Mouse (Mus musculus) lung, postnatal 25 days (tissue): ENCODE measurements around the gene Stat1.

Experiments used
- DNase-seq: peaks from one replicate; pipeline ENCODE4 v3.0.0; 2022; ENCODE audit warnings: low spot score

Stat1 gene

GRCm38 (mm10) chr1:52131787-52132377 lies 12.6 kb downstream of the Stat1 start:
- no peak for DNase-seq

GRCm38 (mm10) chr1:52133254-52133653 lies 14.0 kb downstream of the Stat1 start:
- DNase-seq, result no peak

GRCm38 (mm10) chr1:52137292-52137691 lies 18.1 kb downstream of the Stat1 start:
- no peak for DNase-seq

GRCm38 (mm10) chr1:52140534-52140933 lies 21.3 kb downstream of the Stat1 start:
- DNase-seq, result no peak

- DNase-seq, result no peak
Observed at GRCm38 (mm10) chr1:52141482-52141881, 22.2 kb downstream of the Stat1 start.

- no peak for DNase-seq
Observed at GRCm38 (mm10) chr1:52142117-52142516, 22.9 kb downstream of the Stat1 start.

- DNase-seq, result no peak
Observed at GRCm38 (mm10) chr1:52143191-52143590, 24.0 kb downstream of the Stat1 start.

- no peak for DNase-seq
Observed at GRCm38 (mm10) chr1:52143596-52144156, 24.4 kb downstream of the Stat1 start.

GRCm38 (mm10) chr1:52144907-52145306 lies 25.7 kb downstream of the Stat1 start:
- DNase-seq, result no peak

GRCm38 (mm10) chr1:52146214-52146970 lies 27.2 kb downstream of the Stat1 start:
- DNase-seq, result peak; percentile 37

GRCm38 (mm10) chr1:52147431-52147830 lies 28.2 kb downstream of the Stat1 start:
- no peak for DNase-seq

GRCm38 (mm10) chr1:52148178-52148577 lies 28.9 kb downstream of the Stat1 start:
- DNase-seq, result no peak

- DNase-seq, result no peak
Observed at GRCm38 (mm10) chr1:52148696-52149095, 29.5 kb downstream of the Stat1 start.

GRCm38 (mm10) chr1:52149934-52150346 lies 30.7 kb downstream of the Stat1 start:
- DNase-seq, result no peak

- no peak for DNase-seq
Observed at GRCm38 (mm10) chr1:52150676-52151075, 31.4 kb downstream of the Stat1 start.

- no peak for DNase-seq
Observed at GRCm38 (mm10) chr1:52151166-52151565, 31.9 kb downstream of the Stat1 start.

- DNase-seq, result no peak
Observed at GRCm38 (mm10) chr1:52152369-52152768, 33.1 kb downstream of the Stat1 start.

- DNase-seq, result no peak
Observed at GRCm38 (mm10) chr1:52152936-52153335, 33.7 kb downstream of the Stat1 start.

GRCm38 (mm10) chr1:52154890-52155289 lies 35.6 kb downstream of the Stat1 start:
- no peak for DNase-seq

GRCm38 (mm10) chr1:52156351-52156750 lies 37.1 kb downstream of the Stat1 start:
- DNase-seq, result no peak

GRCm38 (mm10) chr1:52158040-52158439 lies 38.8 kb downstream of the Stat1 start:
- no peak for DNase-seq

- DNase-seq, result no peak
Observed at GRCm38 (mm10) chr1:52158490-52159381, 39.5 kb downstream of the Stat1 start.
